Comparison of ENCODE assay signal across 9 mouse cellular contexts in genomic region chr3:51228038-51228820, GRCm38 (mm10). TPM values are rescaled to one million over a fixed set of nuclear protein-coding genes. Genes with fewer than 3 reads are reported as not detected.
A peak's percentile ranks its signal among the peaks of the same experiment; 100 is the strongest.
DNase-seq lines count a peak whose midpoint lies in the region; ATAC-seq and TF ChIP-seq lines count a peak whose summit lies in the region.
"Had no signal": no experiment of that assay in that cellular context is flagged by ENCODE, and none has a peak within 500 bp of the region (broad histone marks: within the 10 kb centered on the region; RNA-seq: fewer than 3 reads in every experiment).

No protein-coding gene starts in this region.

- no peaks in the 10 kb centered on the region for H3K27me3 ChIP-seq in G1E (ENCODE audit: insufficient read depth, low read length)

- H3K36me3 ChIP-seq in G1E (replicated peaks) = peaks cover 30% of the 10 kb centered on the region

- no peak overlapping the region for H3K27ac ChIP-seq in bone marrow macrophage, adult 2 months (ENCODE audit: insufficient read depth, low read depth, low read length)
- H3K27ac ChIP-seq: macrophage had no signal

- ATAC-seq in G1E (ENCODE audit: extremely low read depth, insufficient number of reproducible peaks, low FRiP score, poor library complexity, severe bottlenecking) = no peak
- peak; percentile 61 for ATAC-seq in granulocyte monocyte progenitor cell, adult 5-6 weeks (replicated peaks; ENCODE audit: poor library complexity, severe bottlenecking)

- H3K4me1 ChIP-seq in G1E (ENCODE audit: insufficient read depth, low read depth, low read length) = peaks cover 71% of the 10 kb centered on the region
- H3K4me1 ChIP-seq in bone marrow macrophage, adult 2 months (ENCODE audit: control insufficient read depth, insufficient read depth, low read length) = peaks cover 20% of the 10 kb centered on the region

- TF ChIP-seq POLR2A in bone marrow macrophage, adult 2 months (IDR thresholded peaks at IDR 0.05; ENCODE audit: borderline replicate concordance, low read depth, low read length) = no peak

- peak; percentile 47 for DNase-seq in layer of hippocampus, adult 11-12 months (ENCODE audit: low spot score)
- no peak for DNase-seq in layer of hippocampus, adult 18-20 months (ENCODE audit: low spot score in 2 of 2)
- no peak for DNase-seq in G1E (ENCODE audit: low spot score)
- DNase-seq in lung, postnatal 10 days = peak; percentile 73
- DNase-seq in testis, postnatal 10 days (ENCODE audit: low spot score) = peak; percentile 83
- DNase-seq in frontal cortex, postnatal 25 days (ENCODE audit: low spot score in 2 of 2) = no peak

- TF ChIP-seq CTCF in G1E (IDR thresholded peaks at IDR 0.05; ENCODE audit: low read depth, low read length) = peak; percentile 31; the same call in 1 of the 2 replicates
- TF ChIP-seq CTCF in bone marrow macrophage, adult 2 months (IDR thresholded peaks at IDR 0.05; ENCODE audit: low read depth, low read length) = peak; percentile 35; the same call in 1 of the 2 replicates

- no peaks in the 10 kb centered on the region for H3K9me3 ChIP-seq in G1E (replicated peaks)

- peak overlapping the region; percentile 59; the same call in 1 of the 2 replicates for H3K4me3 ChIP-seq in G1E (ENCODE audit: low read depth, low read length)
- no peak overlapping the region for H3K4me3 ChIP-seq in bone marrow macrophage, adult 2 months (ENCODE audit: insufficient read depth, low read length)

RNA-seq across cellular contexts. Expression of gene Noct, which starts 4.0 kb away (rescaled TPM):
- total RNA-seq in layer of hippocampus, adult 18-20 months (2021) = 10 to 100 TPM; 59.5 to 60.3 TPM
- total RNA-seq in G1E (2014; fragmentation: Nextera tagmentation) (24.4 and 27.5 TPM in 2 replicates), G1E (2017) (11.4 and 11.7 TPM in 2 replicates)
- 18.5 and 25.3 TPM in 2 replicates for polyA plus RNA-seq in G1E (2012)
- polyA plus RNA-seq in bone marrow macrophage, adult 2 months (2012; ENCODE audit: insufficient read depth, insufficient read length, missing spikeins) = 8.3 and 9.2 TPM in 2 replicates
- total RNA-seq in granulocyte monocyte progenitor cell, adult 5-6 weeks (2014; fragmentation: Nextera tagmentation) = 13.9 and 24.0 TPM in 2 replicates
- 7.0 and 9.5 TPM in 2 replicates for total RNA-seq in granulocyte monocyte progenitor cell, adult 5-6 weeks (2017)

Comparison
In these comparisons a context has a peak if more than half of its experiments do, and no peak if none do; other contexts are left out.
1. DNase-seq: peak in layer of hippocampus, adult 11-12 months (single experiment), lung, postnatal 10 days (single experiment) and testis, postnatal 10 days (single experiment); none in layer of hippocampus, adult 18-20 months (0 of 2), G1E (single experiment) and frontal cortex, postnatal 25 days (0 of 2).